Mouse (Mus musculus): Measurements from ENCODE around the gene Ddx5.

- TF ChIP-seq CTCF (IDR thresholded peaks at IDR 0.05; ENCODE audit: low read depth) = no peak
- TF ChIP-seq EP300 (IDR thresholded peaks at IDR 0.05; ENCODE audit: low read depth) = no peak
These were observed 1.6 kb downstream of the Ddx5 start for GRCm38 (mm10) chr11:106787131-106788025.

Measured in liver, postnatal 0 days (tissue).